Mouse (Mus musculus): Measurements from ENCODE around the gene Ndfip2.

The Ndfip2 gene

GRCm38 (mm10) chr14:105258379-105259034 is at the start of gene Ndfip2:
TSS of gene Ndfip2 (plus strand) at chr14:105258573.
- peak; percentile 93 for DNase-seq (ENCODE audit: low read depth)

- DNase-seq (ENCODE audit: low read depth): no peak
Measured at GRCm38 (mm10) chr14:105219525-105220376, 38.6 kb upstream of the Ndfip2 start.

GRCm38 (mm10) chr14:105222240-105222639 is 36.1 kb upstream of the Ndfip2 start:
- DNase-seq (ENCODE audit: low read depth): no peak

DNA sequence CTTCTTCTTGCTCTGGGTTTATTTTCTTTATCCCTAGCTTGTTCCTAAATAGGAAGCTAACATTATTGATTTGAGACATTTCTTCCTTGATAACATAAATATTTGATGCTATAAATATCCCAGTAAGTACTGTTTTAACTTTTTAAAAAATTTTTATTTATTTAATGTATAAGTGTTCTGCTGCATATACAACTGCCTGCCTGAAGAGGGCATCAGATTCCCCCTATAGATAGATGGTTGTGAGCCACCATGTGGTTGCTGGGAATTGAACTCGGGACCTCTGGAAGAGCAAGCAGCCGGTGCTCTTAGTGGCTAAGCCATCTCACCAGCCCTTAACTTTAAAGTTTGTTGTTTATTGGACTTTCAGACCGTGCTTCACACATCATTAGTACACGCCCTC is 32.6 kb upstream of the Ndfip2 start:
- peak; percentile 9 for DNase-seq (ENCODE audit: low read depth)

- peak; percentile 73 for DNase-seq (ENCODE audit: low read depth)
Measured at GRCm38 (mm10) chr14:105232421-105232820, 26.0 kb upstream of the Ndfip2 start.

DNA sequence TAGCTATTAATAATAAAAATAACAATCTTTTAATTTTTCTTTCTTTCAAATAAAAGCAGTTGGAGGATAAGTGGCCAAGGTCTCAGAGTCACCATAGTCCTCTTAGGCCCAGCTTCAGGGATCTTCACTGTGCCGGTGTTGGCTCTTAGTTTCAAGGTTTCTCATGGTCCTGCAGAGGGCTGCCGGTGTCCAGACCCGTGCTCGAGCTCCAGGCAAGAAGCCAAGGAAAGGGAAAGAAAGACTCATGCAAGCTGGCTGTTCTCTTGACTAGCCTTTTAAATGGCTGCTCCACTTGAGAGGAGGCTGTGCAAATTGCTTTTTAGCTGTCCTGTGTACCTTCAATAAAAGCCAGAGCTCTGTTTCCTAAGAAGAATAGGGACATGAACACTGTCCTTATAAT is 21.8 kb upstream of the Ndfip2 start:
- no peak for DNase-seq (ENCODE audit: low read depth)

DNA sequence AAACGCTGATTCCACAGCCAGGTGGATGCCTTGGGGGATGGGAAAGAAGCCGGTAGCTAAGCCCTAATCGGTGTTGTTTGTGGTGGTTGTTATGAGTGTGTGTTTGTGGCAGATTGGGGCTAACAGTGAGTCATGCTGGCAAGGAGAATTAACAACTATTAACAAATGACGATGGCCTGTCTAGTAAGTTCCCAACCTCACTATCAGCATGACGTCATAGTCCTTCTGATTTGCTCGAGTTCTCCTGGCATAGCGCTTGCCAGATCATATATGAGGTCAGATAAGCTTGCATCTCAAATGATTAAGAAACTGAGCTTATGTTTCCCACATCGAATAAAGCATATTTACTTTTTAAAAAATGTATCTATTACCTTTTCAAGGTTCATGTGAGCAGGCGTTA is 20.6 kb upstream of the Ndfip2 start:
- no peak for DNase-seq (ENCODE audit: low read depth)

DNA sequence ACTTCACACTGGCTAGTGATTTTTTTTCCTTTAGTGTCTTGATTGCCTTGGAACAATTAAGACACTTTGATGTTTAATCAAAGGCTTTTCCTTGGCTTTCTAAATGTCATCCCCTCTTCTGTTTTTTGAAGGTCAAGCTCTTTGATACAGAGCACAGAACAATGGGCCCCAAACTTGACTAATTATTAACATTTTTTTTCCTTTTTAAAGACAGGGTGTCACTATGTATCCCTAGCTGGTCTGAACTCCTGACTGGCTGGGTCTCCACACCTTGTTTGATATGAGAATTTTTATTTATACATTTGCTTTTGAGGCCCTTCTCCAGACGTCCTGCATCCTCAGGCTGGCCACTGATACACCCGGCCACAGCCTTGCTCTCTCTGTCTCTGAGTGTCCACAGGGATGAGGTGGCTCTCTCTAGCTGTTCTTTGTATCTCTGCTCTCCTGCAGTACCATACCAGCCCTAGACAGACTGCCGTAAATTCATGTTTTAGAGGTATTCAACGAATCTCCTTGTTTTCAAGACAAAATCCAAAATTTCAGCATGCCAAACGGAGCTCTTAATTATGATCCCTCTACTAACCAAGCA is 19.8 kb upstream of the Ndfip2 start:
- no peak for DNase-seq (ENCODE audit: low read depth)

DNA sequence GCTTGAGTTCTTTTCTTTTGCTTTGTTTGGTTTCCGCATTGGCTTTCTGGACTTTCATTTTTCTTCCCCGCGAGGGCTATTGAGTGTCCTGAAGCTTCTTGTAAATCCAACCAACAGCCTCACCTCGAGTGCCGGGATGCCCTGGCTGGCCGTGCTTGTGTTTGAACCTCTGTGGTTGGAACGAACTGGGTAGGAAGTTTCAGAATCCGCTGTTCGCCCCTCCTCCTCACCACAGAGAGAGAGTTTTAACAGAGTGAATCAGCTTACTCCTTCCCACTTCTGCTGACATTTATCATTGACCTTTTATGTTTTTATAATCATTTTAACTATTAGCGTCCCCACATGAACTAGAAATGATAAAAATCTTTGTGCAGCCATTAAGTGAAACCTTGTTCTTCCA is 18.3 kb upstream of the Ndfip2 start:
- DNase-seq (ENCODE audit: low read depth): no peak

GRCm38 (mm10) chr14:105243805-105244443 is 14.4 kb upstream of the Ndfip2 start:
- no peak for DNase-seq (ENCODE audit: low read depth)

GRCm38 (mm10) chr14:105251038-105251437 is 7.3 kb upstream of the Ndfip2 start:
- no peak for DNase-seq (ENCODE audit: low read depth)

DNA sequence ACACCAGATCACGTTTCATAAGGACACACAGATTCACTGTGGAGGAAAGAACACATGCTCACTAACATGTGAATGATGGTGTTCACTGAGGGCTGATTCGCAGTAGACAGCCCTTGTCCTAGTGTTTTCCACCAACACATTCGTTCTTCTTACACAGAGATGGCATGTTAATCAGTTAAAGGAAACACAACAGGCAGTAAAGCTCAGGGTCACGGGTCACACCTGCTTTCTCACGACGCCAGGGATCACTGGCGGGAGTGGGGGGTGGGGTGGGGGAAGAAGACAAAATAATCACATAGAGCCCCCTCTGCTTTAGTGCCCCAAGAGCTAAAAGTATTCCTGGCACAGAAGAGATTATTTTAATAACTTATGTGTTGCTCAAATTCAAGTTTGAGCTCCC is 5.1 kb upstream of the Ndfip2 start:
- no peak for DNase-seq (ENCODE audit: low read depth)

DNA sequence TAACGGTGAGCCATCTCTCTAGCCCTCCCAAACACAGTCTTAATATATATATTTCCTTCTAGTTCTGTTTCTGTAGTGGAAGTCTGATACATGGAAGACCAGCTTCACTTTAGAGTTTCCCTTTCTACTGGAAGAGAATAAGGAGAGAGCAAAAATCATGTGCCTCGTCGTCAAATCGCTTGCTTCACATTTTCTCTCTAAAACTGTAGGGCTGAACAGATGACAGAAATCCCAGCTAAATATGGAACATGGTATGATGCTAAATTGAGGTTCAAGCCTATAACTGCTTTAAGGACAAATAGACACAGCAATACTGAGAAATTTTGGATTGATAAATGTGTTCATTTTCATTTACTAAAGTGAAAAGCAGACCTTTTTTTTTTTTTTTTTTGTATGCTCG is 4.0 kb upstream of the Ndfip2 start:
- DNase-seq (ENCODE audit: low read depth): no peak

- DNase-seq (ENCODE audit: low read depth): no peak
Measured at GRCm38 (mm10) chr14:105255620-105256019, 2.8 kb upstream of the Ndfip2 start.

GRCm38 (mm10) chr14:105259035-105259880 is 885 bp downstream of the Ndfip2 start:
- DNase-seq (ENCODE audit: low read depth): peak; percentile 64

- DNase-seq (ENCODE audit: low read depth): no peak
Measured at GRCm38 (mm10) chr14:105262923-105263322, 4.5 kb downstream of the Ndfip2 start.

- no peak for DNase-seq (ENCODE audit: low read depth)
Measured at GRCm38 (mm10) chr14:105267095-105267494, 8.7 kb downstream of the Ndfip2 start.

GRCm38 (mm10) chr14:105272030-105272429 is 13.7 kb downstream of the Ndfip2 start:
- no peak for DNase-seq (ENCODE audit: low read depth)

DNA sequence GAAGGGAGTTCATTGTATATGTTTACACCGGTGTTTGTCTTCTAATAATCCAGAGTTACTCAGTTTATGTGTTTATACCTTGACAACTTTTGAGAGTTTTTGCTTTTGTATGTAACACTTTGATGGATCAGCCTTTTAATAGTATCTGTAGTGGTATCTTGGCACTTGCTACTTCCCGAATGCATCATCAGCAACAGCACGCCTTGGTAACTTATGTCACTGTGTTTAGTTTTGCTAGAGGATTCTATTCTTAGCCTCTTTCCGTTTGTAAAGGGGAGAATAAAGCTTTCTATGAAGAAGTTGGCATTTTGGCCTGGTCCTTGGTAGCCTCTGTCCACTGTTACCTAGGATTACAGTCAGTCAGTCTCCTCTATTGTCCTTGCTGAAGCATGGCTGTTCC is 14.2 kb downstream of the Ndfip2 start:
- DNase-seq (ENCODE audit: low read depth): no peak

GRCm38 (mm10) chr14:105275196-105275595 is 16.8 kb downstream of the Ndfip2 start:
- no peak for DNase-seq (ENCODE audit: low read depth)

GRCm38 (mm10) chr14:105277277-105277676 is 18.9 kb downstream of the Ndfip2 start:
- no peak for DNase-seq (ENCODE audit: low read depth)

GRCm38 (mm10) chr14:105284062-105284461 is 25.7 kb downstream of the Ndfip2 start:
- no peak for DNase-seq (ENCODE audit: low read depth)

Measured in naive thymus-derived CD4-positive, alpha-beta T cell, adult 2 months (primary cell).